Mouse (Mus musculus): ENCODE data around the gene Adcy1. TPM values are rescaled to one million over a fixed set of nuclear protein-coding genes. Genes with fewer than 3 reads are reported as not detected.

The Adcy1 gene
- total RNA-seq, 2 experiments from 2014 or later = 2.6 to 2.8 TPM

- no peak for DNase-seq
Observed at GRCm38 (mm10) chr11:7226200-7226599, 162.9 kb downstream of the Adcy1 start.

GRCm38 (mm10) chr11:7226810-7227550, 163.7 kb downstream of the Adcy1 start:
- DNase-seq = no peak

GRCm38 (mm10) chr11:7228107-7228506, 164.8 kb downstream of the Adcy1 start:
- no peak for DNase-seq

Other genes with a start within 250 kb of the Adcy1 start
- gene Gm11983, start 225.8 kb upstream of the Adcy1 start, total RNA-seq (2021) = not detected
- gene Gm11985, start 125.1 kb downstream of the Adcy1 start, total RNA-seq (2021) = not detected
- gene Igfbp1, start 134.3 kb downstream of the Adcy1 start, total RNA-seq (2021) = not detected
- gene Igfbp3, start 150.4 kb downstream of the Adcy1 start, total RNA-seq (2021) = 10 to 100 TPM; 19.2 to 23.6 TPM

Measured in heart, postnatal 4 days (tissue).